Mouse (Mus musculus) neural tube, embryonic 15.5 days (tissue): ENCODE measurements around the gene Vps13c. TPM values are rescaled to one million over a fixed set of nuclear protein-coding genes. Genes with fewer than 3 reads are reported as not detected.
A peak's percentile ranks its signal among the peaks of the same experiment; 100 is the strongest.

Experiments used
- ATAC-seq: fragments of 200-750 bp; cut with Nextera tagmentation; 2 replicates; pipeline ENCODE4 v1.8.0; 2017; ENCODE audit warnings: mild to moderate bottlenecking, moderate TSS enrichment, moderate library complexity; ENCODE audit not compliant: low FRiP score
- H3K27ac ChIP-seq: fragments of 300-500 bp; sonication (generic); replicated peaks from 2 replicates; pipeline ENCODE4 v1.5.1; 2015; ENCODE audit warnings: mild to moderate bottlenecking, inconsistent platforms
- H3K27me3 ChIP-seq: fragments of 300-500 bp; sonication (generic); replicated peaks from 2 replicates; pipeline ENCODE4 v1.6.1; 2015; ENCODE audit warnings: inconsistent platforms
- H3K36me3 ChIP-seq: fragments of 300-500 bp; sonication (generic); 2 replicates; pipeline ENCODE4 v1.6.1; 2015; ENCODE audit warnings: inconsistent platforms
- H3K4me1 ChIP-seq: fragments of 300-500 bp; sonication (generic); 2 replicates; pipeline ENCODE4 v1.6.1; 2015; ENCODE audit warnings: inconsistent platforms
- H3K4me2 ChIP-seq: fragments of 300-500 bp; sonication (generic); 2 replicates; pipeline ENCODE4 v1.6.1; 2015; ENCODE audit warnings: inconsistent platforms, mild to moderate bottlenecking, moderate library complexity
- H3K4me3 ChIP-seq: fragments of 300-500 bp; sonication (generic); replicated peaks from 2 replicates; pipeline ENCODE4 v1.5.1; 2015; ENCODE audit warnings: mild to moderate bottlenecking, inconsistent platforms
- H3K9ac ChIP-seq: fragments of 300-500 bp; sonication (generic); replicated peaks from 2 replicates; pipeline ENCODE4 v1.6.1; 2015; ENCODE audit warnings: mild to moderate bottlenecking, inconsistent platforms
- H3K9me3 ChIP-seq: fragments of 300-500 bp; sonication (generic); replicated peaks from 2 replicates; pipeline ENCODE4 v1.6.1; 2016; ENCODE audit warnings: inconsistent platforms
- WGBS: fragments of 180-500 bp; shearing (Covaris S2); methylation state at CpG from one replicate; pipeline ENCODE4 v1.1.7; 2015; ENCODE audit warnings: mixed read lengths; 5-methylcytosine and 5-hydroxymethylcytosine counted together
- polyA plus RNA-seq: library from polyadenylated mRNA; unstranded; fragments of >200 nt; fragmentation: Nextera tagmentation; extraction: Ambion mirVana; gene quantifications from 2 replicates; pipeline ENCODE4 v1.2.1, GENCODE M21; 2015

The Vps13c gene
- polyA plus RNA-seq, 1 experiment from 2014 or later = 8.4 TPM

DNA sequence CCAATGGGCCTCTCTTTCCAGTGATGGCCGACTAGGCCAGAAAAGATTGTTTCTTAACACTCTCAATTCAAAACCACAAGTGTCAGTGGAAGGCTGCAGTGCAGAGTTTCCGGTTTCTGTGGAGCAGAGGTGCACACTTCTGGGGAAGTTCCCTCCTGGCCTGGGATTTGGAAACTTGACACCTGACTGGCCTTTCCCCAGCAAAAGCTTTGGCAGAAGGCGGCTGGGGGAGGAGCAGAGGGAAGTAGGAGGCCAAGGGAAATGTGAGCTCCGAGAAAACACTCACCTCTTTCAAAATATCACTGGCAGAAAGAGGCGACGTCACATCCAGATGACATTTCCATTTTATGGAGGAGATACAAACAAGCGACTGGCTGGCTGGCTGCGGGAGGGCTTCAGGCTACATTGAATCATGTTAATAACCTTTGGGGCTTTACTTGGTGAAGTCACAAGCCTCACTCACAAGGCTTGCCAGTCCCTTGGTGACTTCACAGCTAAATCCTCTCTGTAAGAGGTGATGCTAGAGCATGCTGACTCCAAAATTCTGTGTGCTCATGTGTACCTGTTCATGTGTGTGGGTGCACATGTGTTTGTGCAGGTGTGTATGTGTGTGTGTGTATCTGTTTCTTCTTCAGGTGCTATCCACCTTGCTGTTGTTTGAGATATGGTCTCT, 26.4 kb upstream of the Vps13c start:
- ATAC-seq = no peak
- 15% methylated on average over 8 of the region's 8 CpGs for WGBS

DNA sequence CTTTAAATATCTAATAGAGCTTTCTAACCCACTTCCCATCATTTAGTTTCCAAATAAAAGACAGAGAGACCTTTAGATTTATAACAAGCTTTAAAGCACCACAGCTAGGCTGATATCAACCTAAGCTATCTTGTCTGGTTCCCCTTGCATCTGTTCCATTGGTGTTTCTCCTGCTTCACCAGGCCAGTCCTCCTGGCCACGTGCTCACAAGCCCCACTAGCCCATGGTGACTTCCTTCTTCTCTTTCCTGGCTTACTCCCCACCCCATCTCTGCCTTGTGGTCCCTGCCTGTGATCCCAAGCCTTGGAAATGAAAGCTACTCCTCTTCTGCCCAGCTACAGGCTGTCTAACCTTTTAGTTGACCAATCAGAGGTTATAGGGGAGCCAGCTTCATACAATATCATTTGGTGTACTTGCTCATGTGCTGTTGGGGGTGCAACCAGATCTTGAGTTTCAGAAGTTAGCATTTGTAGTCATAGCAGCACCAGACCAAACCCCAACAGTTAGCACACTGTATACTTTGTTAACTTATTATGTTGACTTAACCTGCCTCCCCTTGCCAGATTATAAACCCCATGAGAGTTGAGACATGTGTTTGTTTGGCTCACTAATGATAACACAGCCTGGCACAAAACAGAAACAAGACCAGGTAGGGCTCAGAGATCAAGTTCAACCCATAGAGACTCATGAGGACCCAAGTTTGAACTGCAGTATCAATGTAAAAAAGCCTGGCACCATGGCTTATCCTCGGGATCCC, 23.8 kb upstream of the Vps13c start:
- no peaks in the 10 kb centered on the region for H3K4me1 ChIP-seq
- no peak for ATAC-seq
- H3K27ac ChIP-seq = no peak overlapping the region
- no peak overlapping the region for H3K9ac ChIP-seq
- no peaks in the 10 kb centered on the region for H3K36me3 ChIP-seq
- WGBS = 75% methylated on average over 2 of the region's 2 CpGs
- H3K4me2 ChIP-seq = no peak overlapping the region
- no peaks in the 10 kb centered on the region for H3K27me3 ChIP-seq
- no peaks in the 10 kb centered on the region for H3K9me3 ChIP-seq
- no peak overlapping the region for H3K4me3 ChIP-seq

More for the DNA sequence above, 26.4 kb upstream of the Vps13c start:
- Histone ChIP-seq H3K27ac (no peak overlapping the region), H3K9me3 (no peaks in the 10 kb centered on the region), H3K4me3 (no peak overlapping the region), H3K4me1 (no peaks in the 10 kb centered on the region), H3K36me3 (no peaks in the 10 kb centered on the region), H3K27me3 (no peaks in the 10 kb centered on the region), H3K4me2 (no peak overlapping the region), H3K9ac (no peak overlapping the region)

DNA sequence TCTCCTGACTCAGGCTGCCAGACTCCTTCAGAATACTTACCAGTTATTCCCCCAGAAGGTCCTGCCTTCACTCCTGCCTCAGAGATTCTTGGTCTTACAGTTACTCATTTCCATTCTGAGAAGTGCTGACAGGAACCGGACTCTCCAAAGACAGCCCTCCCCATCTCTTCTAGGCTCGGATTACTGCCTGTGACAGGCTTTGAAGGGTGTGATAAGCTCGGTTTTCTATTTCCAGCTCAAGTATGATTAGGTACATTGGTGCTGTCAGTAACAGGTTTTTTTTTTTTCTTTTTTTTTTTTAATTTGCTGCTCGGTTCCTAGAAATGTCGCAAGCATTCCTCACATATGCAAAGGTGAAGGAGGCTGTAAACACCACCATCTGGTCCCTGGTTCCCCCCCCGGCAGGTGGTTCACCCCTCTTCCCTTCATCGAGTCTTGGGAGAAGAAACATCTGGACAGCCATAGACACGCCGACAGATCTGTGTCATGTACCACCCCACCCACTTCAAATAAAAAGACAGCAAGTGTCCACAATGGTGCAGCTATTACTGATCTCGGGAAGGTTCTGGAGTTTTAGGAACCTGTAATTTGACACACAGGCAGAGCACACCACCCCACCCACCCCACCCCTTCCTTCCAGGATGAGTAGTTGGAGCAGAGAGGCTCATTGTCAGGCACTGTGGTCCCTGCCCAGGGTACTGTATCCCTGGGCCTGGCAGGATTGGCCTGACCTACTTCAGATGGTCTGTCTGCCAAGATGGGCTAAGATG, 22.1 kb upstream of the Vps13c start:
- Histone ChIP-seq H3K4me3 (no peak overlapping the region), H3K27ac (no peak overlapping the region), H3K4me2 (no peak overlapping the region), H3K36me3 (no peaks in the 10 kb centered on the region), H3K9ac (no peak overlapping the region), H3K4me1 (no peaks in the 10 kb centered on the region), H3K27me3 (no peaks in the 10 kb centered on the region), H3K9me3 (no peaks in the 10 kb centered on the region)
- 72% methylated on average over 10 of the region's 10 CpGs for WGBS
- no peak for ATAC-seq

DNA sequence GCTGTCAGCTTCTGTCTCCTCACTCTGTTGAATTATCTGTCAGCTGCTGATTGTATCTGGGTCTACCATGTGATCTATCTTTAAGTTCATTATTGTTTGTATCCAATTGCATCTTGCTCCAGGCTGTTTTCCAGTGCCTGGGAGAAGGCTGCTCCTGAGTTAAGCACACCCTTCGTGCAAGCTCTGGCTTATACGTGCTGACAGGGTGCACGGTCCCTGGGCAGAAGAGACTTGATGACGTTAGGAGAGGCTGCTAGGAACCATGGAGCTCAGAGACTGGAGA, 21.6 kb upstream of the Vps13c start:
- Histone ChIP-seq H3K9me3 (no peaks in the 10 kb centered on the region), H3K27me3 (no peaks in the 10 kb centered on the region), H3K27ac (no peak overlapping the region), H3K4me2 (no peak overlapping the region), H3K36me3 (no peaks in the 10 kb centered on the region), H3K4me3 (no peak overlapping the region), H3K9ac (no peak overlapping the region), H3K4me1 (no peaks in the 10 kb centered on the region)
- ATAC-seq = no peak
- 86% methylated on average over 4 of the region's 4 CpGs for WGBS

DNA sequence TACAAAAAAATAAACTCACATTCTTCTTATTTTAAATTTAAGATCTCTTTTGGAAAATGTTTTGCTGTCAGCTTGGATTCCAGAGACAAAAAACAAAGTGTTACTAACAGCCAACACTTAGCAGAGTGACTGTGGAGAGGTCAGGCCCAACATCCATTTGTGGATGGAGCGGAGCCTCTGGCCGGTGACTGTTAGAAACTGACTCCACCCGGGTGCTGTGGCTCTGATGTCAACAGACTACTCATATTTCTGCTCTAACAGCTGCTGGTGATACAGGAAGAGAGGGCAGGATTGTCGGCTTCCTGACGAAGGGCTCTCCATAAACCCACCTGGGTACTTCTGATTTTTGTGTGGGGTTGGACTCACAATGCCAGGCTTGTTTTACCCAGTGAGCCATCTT, 17.1 kb upstream of the Vps13c start:
- no peak overlapping the region for H3K27ac ChIP-seq
- H3K4me2 ChIP-seq = no peak overlapping the region
- 0 out of 2 replicates have a peak, but pooled peaks cover 2% of the 10 kb centered on the region for H3K9me3 ChIP-seq
- 86% methylated on average over 5 of the region's 5 CpGs for WGBS
- H3K27me3 ChIP-seq = no peaks in the 10 kb centered on the region
- H3K36me3 ChIP-seq = no peaks in the 10 kb centered on the region
- H3K9ac ChIP-seq = no peak overlapping the region
- no peaks in the 10 kb centered on the region for H3K4me1 ChIP-seq
- no peak for ATAC-seq
- no peak overlapping the region for H3K4me3 ChIP-seq

DNA sequence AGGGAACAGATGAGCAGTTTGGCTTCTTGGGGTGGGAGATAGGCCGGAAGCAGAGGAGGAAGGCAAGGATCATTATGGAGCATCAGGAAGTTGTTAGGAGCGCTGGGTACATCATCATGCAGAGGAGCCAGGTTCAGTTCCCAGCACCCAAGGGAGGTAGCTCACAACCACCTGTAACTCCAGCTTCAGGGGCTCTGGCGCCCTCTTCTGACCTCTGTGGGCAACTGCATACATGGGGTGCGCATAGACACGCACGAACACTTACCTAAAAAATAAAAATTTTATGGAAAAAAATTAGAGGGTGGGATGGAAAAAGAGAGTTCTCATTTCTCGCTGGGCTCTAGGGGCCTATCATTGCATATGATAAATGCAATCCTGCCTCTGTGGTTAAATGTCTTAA, 14.7 kb upstream of the Vps13c start:
- no peak for ATAC-seq
- Histone ChIP-seq H3K27me3 (peaks cover 14% of the 10 kb centered on the region), H3K36me3 (no peaks in the 10 kb centered on the region), H3K4me2 (no peak overlapping the region), H3K27ac (no peak overlapping the region), H3K9me3 (0 out of 2 replicates have a peak, but pooled peaks cover 2% of the 10 kb centered on the region), H3K4me1 (no peaks in the 10 kb centered on the region), H3K9ac (no peak overlapping the region), H3K4me3 (no peak overlapping the region)
- 88% methylated on average over 7 of the region's 7 CpGs for WGBS

DNA sequence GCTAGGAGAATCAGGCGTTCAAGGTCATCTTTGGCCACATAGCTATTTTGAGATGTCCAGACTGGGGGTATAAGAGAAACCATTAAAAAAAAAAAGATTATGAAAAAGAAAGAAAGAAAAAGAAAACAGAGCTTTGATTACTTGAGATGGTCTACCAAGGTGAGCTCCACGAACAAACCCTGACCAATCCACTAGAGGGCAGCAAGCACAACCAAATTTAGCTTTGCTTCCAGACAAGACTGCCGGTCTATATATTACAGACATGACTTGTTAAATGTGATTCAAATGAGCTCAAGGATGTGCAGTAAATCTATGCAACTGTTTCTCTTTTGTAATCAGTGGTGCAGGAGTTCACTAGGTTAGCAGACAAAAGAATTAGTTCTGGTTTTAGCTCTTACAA, 12.0 kb upstream of the Vps13c start:
- WGBS = 13% methylated on average over 3 of the region's 3 CpGs
- Histone ChIP-seq H3K9ac (no peak overlapping the region), H3K36me3 (no peaks in the 10 kb centered on the region), H3K4me2 (no peak overlapping the region), H3K4me3 (no peak overlapping the region), H3K9me3 (0 out of 2 replicates have a peak, but pooled peaks cover 2% of the 10 kb centered on the region), H3K27ac (no peak overlapping the region), H3K4me1 (peaks cover 16% of the 10 kb centered on the region), H3K27me3 (peaks cover 33% of the 10 kb centered on the region)
- ATAC-seq = no peak

DNA sequence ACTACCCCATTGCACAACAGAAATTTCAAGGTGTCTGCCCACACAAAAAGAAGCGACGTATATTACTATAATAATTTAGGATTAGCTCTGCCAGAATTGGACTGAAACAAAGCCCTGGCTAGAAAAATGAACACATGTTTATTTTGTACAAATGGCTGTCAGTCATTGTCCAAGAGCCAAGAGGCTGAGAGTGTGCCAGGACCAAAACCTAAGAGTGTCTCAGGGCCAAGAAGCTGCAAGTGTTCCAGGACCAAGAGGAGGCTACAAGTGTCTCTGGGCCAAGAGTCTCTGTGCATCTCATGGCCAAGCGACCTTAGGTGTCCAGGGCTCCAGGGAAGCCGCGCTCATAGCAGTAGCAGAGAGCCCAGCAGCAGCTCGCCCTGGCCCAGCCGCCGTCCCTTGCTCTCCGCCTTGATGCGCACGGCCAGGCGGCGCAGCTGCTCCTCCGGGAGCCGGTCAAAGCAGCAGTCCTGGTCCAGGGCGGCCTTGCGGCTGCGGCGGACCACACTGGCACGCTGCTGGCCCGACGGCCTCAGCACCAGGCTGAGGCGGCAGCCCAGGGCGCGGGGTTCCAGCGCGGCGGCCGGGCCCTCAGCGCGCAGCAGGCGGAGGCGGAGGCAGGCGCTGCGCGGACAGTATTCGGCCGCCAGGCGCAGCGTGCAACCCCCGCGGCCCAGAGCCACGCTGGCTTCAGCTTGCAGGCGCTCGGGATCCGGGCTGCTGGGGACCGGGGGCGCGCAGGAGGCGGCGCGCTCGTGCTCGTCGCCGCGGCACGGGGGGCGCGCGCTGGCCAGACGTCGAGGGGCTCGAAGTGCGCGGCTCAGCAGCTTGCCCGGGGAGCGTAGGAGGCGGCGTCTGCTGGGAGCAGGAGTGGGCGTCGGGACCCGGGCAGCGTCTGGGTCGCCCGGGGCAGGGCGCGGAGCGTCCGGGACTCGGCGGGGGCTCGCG, 9.5 kb upstream of the Vps13c start:
- Histone ChIP-seq H3K4me1 (peaks cover 16% of the 10 kb centered on the region), H3K36me3 (no peaks in the 10 kb centered on the region), H3K9me3 (no peaks in the 10 kb centered on the region), H3K4me2 (peak overlapping the region; percentile 80), H3K27me3 (peaks cover 38% of the 10 kb centered on the region), H3K9ac (peak overlapping the region; percentile 57), H3K4me3 (peak overlapping the region; percentile 56), H3K27ac (peak overlapping the region; percentile 33; the same call in 1 of the 2 replicates)
- 2% methylated on average over 78 of the region's 84 CpGs for WGBS
- ATAC-seq = peak; percentile 86

DNA sequence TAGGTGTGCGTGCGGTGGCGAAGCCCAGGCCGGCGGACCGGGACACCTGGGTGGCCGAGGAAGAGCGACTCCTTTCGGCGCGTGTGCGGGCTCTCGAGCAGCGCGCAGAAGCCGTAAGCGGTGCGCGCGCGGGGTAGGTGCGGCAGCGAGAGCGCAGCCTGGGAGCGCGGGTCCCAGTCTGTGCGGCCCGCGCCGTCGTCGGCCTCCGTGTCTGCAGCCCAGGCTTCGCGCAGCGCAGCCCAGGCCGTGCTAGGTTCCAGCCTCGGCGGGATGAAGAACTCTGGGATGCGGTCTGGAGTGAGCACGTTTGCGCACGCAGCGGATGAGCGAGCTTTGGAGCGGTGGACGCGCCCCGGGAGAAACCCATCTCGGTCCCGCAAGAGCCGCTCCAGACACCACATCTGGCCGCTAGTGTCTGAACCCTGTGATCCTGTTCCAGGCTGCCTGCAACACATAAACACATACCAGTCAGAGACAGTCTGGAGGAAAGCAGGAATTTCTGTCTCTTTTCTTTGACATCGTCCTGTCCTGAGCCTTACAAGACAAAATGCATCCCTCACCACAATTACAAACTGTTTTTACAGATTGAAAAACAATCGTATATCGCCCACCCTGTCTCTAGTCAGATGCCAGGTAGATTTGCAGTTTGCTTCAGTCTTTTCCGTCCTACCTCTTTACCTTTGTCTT, 8.7 kb upstream of the Vps13c start:
- Histone ChIP-seq H3K4me1 (peaks cover 16% of the 10 kb centered on the region), H3K36me3 (no peaks in the 10 kb centered on the region), H3K27me3 (peaks cover 38% of the 10 kb centered on the region), H3K9me3 (no peaks in the 10 kb centered on the region), H3K4me2 (peak overlapping the region; percentile 80), H3K27ac (peak overlapping the region; percentile 33; the same call in 1 of the 2 replicates), H3K9ac (peak overlapping the region; percentile 57), H3K4me3 (peak overlapping the region; percentile 56)
- WGBS = under 1% methylated on average over 55 of the region's 57 CpGs
- peak; percentile 76 for ATAC-seq

DNA sequence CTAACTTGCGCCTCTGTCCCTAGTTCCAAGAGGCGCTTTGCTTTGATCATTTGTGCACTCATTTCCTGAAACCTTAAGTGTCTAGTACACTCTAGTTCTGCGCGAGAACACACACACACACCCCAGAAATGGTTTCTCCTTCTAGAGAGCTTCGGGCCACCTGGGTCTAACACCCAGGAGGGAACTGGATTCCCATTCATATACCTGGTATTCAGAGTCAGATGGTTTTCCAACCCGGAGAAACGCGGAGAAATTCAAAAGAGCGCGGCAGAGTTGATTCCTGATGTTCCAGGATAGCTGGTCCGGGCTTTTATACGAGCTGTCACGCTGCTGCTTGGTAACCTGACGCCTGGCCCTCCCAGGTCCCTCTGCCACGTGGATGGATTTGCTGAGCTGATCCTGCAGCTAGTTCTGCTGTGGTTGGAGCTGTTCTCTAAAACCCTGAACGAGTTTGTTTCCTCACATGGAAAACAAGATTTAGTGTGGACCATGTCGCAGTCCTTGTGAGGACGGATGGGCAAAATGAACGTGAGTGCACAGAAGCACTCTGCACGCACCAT, 8.1 kb upstream of the Vps13c start, which contains the start of gene C2cd4a:
C2cd4a (minus strand) TSS at position 285 of the 560 bp plus-strand sequence.
- peak within 1 kb of the TSS; percentile 57 for H3K9ac ChIP-seq
- WGBS = 4% methylated on average over 20 of the region's 20 CpGs
- no peaks in the 10 kb centered on the region for H3K36me3 ChIP-seq
- H3K27me3 ChIP-seq = peaks cover 38% of the 10 kb centered on the region
- peak within 1 kb of the TSS; percentile 56 for H3K4me3 ChIP-seq
- no peak for ATAC-seq
- H3K9me3 ChIP-seq = no peaks in the 10 kb centered on the region
- H3K27ac ChIP-seq = peak within 1 kb of the TSS; percentile 33; the same call in 1 of the 2 replicates
- H3K4me1 ChIP-seq = peaks cover 16% of the 10 kb centered on the region
- peak within 1 kb of the TSS; percentile 80 for H3K4me2 ChIP-seq
